Mouse (Mus musculus): ENCODE measurements around the gene Dlg1.

The Dlg1 gene

DNA sequence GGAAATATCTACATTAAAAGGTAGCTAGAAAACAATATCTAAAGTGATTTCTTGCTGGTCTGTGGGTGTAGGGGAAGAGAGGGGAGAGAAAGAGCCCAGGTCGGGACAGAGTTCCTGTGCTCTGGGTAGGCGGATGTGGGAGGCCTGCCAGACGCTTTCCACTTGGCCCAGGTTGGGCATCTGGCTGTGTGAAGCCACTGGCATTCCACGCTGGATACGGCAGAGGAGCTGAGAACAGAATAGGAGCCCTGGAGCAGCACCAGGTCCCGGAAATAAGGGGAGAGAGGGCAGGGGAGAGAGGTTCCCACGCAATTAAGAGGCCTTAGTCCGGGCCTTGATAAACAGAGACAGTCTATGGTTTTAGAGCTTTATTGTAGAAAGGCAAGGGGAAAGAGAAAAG lies 77.0 kb downstream of the Dlg1 start:
- peak; percentile 57 for DNase-seq

DNA sequence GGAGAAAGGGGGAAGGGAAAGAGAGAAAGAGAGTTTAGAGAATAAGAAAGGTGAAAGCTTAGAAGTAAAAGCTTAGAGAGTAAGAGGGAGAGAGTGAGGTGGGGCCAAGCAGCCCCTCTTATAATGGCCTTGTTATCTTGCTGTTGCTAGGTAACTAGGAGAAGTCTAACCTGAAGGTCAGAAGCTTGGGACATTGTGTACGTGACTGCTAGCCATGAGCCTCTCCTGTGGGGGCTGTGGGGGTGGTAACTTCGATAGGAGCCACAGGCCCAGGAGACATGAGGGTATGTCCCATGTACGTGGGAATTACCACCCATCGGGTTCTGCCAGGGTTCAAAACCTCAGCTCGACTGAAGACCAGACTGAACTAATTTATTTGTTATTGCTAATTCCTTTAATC lies 77.5 kb downstream of the Dlg1 start:
- DNase-seq: no peak

DNA sequence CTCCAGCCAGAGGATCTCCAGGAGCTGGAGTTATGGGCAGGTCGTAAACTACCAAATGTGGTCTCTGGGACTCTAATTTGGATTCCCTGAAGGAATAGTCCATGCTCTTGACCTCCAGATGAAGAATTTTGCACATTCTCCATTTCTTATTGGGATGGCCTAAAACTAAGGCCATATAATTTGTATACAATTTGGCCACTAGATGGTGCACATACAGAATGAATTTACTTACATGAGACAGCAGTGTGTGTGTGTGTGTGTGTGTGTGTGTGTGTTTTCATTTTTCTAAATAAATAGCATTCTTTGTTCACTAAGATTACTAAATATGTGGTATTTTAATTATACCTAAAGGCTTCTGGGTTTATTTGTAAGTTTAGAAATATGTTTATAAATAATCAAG lies 87.3 kb downstream of the Dlg1 start:
- DNase-seq: peak; percentile 42

DNA sequence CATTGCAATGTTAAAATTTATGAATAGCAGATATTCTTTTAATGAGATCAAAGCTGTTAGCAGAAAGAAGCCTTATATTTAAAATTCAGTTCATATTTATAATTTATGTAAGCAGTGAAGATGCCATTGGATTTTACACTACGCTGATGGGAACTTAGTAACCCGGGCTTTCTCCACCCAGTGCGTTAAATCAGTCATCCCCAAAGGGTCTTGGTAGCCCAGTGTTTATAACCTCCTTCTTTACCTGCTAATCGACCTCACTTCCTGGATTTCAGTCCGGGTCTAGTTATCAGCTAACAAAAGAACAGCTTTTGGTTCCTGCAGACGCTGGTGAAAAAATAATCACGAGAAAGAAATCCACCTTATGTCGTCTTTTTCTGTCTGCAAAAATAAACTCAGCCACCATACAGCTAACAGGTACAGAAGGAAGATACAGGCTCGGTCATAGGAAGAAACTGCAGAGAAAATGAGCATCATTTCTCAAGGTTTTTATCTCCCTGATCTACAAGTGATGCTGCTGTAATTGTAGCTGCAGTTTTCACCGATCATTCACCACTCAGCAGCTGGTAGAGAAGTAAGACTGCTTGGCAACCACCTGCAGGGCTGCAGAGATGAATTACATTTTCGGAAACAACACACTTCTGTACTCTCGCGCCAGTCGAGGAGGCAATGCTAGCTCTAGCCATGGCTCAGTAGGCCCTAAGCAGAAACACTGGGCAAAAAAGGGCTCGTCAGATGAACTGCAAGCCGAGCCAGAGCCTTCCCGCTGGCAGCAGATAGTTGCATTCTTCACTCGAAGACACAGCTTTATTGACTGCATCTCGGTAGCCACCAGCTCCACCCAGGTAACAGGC lies 91.2 kb downstream of the Dlg1 start:
- DNase-seq: peak; percentile 70

DNA sequence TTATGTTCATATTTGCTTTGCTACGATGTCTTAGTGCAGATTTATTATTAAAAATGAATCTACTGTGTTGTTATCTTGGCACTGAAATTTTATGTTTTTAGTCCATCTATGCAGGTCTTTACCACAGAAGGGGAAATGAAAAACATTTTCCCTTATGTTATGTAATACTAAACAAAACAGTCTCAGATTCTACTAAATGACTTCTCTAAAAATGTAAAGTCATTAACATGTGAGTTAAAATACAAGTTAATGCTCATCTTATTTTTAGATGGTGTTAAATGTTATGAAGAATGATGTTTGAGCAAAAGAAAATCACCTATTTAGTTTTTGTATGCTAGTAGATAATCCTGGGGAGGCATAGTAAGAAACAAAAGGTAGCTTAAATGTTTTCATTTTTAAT lies 91.8 kb downstream of the Dlg1 start:
- DNase-seq: no peak

DNA sequence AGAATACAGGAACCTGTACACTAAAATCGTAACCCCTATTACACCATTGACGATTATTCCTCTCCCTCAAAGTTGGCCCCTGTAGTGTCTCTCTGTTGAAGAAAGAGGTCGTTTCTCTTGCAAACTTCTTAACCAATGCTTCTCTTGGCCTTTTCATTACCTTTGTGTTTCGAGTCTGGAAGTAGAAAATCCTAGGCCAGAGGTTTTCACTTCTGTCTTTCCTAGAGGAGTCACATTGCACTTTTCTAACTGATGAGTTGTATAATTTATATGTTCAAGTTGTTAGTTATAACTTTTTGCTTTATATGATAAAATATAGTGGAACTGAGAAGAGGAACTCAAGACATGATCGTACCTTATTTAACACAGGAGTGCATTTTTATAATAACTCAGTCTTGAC lies 93.2 kb downstream of the Dlg1 start:
- no peak for DNase-seq

DNA sequence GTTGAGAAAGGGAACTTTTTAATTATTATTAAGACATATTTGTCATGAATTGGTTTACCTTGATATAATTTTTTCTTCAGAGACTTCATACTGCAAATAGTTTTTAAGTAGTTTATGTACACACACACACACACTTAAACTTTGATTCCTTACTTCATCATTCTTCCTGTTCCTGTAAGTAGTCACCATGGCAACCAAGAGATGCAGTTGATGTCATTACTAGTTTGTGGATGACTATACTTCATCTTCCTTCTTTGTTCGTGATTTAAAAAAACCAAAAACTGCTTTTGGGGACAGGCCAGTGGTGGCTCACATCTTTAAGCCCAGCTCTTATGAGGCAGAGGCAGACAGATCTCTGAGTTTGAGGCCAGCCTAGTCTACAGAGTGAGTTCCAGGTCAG lies 94.4 kb downstream of the Dlg1 start:
- DNase-seq: no peak

DNA sequence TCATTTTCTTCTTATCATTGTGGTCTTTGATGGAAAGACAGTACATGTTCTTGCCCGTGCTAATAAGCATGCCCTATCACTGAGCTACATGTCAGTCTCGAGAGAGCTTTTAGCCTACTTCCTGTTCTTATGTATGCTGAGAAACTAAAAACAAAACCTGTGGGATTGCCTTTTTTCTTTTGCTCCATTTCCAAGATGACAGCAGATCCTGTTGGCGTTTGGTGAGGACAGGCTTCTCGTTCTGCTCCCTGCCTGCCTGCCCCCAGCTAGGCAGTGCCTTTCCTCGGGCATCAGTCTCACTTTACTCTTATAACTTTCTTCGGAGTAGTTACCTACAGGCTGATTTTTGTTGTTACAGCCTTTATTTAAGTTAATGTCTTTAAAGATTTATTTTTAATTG lies 96.2 kb downstream of the Dlg1 start:
- no peak for DNase-seq

DNA sequence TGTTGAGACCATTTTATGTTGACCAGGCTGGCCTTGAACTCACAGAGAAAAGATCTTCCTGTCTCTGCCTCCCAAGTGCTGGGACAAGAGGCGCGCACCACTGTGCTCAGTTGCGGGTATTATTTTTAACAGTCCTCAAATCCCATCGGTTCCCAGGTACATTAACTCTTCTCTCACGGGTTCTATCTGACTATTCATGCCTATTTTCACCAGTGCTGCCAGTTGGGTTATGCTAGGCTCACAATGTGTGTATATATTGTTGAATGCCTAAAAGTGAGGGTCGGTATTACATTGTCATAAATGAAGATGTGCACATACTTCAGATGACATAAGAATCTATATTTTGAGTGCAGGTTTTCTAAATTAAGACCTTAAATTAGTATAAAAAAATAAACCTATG lies 103.1 kb downstream of the Dlg1 start:
- DNase-seq: no peak

DNA sequence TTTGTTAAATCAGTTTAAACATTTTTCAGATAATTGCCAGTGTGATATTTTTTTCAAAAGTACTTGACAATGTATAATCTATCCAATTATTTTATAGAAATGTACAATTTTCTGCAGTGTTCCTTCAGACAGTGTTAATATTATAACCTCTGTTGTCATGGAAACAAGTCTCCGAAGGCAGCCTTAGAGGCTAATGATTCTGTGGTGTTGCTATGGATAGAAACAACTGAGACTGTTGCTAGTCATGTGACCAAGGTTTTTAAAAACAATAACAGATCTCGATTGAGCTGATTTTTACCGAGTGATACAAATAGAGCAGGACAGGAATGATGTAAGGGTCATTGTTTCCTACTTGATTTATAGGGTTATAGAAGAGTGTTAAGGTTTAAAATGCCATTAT lies 103.5 kb downstream of the Dlg1 start:
- no peak for DNase-seq

DNA sequence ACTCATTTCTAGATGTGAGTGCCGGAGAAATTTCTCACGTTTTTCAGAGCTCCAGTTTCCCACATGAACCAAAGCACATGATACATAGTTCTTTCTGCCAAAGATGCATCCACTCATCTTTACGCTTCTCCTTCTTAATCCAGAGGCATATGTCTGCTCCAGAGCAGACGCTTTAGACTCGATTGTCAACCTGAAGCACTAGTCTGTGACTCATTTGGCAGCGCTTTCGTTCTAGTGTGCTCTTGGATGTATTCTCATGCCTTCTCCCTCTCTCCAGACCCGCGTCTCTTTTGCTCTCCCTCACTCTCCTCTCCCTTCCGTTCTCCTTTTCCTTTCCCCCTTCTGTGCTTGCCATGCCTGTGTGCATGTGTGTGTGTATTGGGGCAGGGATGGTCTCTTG lies 112.7 kb downstream of the Dlg1 start:
- no peak for DNase-seq

DNA sequence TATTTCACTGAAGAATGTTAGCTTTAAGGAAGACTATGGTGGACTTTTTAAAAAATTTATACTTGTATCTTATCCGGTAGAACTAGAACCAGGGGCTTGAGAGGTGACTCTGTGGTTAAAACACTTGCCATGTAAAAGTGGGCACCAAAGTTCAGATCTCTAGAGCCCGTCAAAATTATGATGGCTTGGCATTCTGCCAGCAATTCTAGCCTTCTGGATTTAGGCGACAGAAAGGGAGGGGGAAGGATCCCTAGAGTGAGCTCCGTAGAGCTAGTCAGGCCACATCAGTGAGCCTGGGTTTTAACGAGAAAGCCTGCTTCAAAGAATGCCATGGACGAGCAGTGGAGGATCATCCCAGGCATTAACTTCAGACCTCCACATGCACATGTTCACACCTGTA lies 117.8 kb downstream of the Dlg1 start:
- DNase-seq: no peak

DNA sequence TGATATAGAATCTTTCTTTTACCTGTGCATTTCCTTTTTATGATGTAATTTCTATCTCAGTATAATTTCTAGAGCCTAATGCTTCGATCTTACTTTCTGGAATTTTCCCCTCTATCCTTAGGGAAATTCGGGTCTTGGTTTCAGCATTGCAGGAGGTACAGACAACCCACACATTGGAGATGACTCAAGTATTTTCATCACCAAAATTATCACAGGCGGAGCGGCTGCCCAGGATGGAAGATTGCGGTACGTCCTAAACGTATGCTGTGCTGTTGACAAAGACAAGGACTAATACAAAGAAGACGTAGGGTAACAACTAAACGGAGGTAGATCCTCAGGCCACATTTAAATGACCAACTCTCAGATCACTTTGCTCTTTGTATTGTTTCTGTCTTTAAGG lies 126.8 kb downstream of the Dlg1 start:
- no peak for DNase-seq

DNA sequence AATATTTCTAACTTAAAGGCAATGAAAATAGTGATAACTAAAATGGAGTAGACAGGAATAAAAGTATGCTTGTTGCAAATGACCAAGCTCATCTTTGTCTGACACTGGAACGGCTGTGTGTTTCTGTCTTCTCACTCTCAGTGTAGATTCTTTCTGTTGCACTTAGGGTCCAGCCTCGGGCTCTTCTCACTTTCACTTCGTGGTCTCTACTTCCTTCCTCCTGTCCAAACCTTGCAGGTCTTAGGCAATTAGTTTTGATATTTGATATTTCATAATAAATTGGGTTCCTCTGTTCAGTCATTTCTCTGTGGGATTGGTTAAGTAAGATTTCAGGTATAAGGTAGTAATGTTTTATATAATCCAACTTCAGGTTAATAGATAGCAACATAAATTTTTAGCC lies 140.4 kb downstream of the Dlg1 start:
- no peak for DNase-seq

DNA sequence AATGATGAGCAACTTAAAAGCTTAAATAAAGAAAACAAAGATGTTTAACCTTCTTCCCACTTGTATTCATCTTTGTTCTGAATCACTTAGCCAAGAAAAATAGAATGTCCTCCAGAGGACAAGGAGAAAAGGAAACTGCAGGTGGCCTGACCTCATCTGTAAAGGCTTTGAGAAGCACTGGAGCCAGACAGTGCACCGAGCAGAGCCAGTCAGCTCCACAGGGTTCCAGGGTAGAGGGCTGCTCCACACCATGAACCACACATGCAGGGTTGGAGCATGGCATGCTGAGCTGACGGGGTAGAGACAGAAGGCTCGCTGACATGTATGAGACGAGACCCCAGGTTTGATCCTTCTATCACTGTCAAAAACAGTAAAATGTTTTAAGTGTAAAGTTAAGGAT lies 162.8 kb downstream of the Dlg1 start:
- DNase-seq: no peak

DNA sequence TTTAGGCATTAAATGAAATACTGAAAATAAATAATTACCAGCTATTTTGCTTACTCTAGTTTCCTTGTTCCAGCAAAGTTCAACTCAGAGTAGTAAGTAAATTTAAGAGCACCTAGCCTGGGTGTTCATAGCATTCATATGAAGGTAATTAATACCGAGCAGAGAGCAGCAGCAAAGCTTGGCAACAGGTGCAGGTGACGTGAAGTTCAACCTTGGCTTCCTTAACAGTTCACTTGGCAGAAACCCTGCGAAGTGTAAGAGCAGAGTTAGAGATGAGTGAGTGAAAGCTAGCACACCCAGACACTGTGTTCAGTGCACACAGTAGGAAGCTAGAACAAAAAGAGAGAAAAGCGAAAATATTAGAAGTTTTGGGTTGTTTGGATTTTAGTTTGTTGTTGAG lies 167.5 kb downstream of the Dlg1 start:
- DNase-seq: no peak

DNA sequence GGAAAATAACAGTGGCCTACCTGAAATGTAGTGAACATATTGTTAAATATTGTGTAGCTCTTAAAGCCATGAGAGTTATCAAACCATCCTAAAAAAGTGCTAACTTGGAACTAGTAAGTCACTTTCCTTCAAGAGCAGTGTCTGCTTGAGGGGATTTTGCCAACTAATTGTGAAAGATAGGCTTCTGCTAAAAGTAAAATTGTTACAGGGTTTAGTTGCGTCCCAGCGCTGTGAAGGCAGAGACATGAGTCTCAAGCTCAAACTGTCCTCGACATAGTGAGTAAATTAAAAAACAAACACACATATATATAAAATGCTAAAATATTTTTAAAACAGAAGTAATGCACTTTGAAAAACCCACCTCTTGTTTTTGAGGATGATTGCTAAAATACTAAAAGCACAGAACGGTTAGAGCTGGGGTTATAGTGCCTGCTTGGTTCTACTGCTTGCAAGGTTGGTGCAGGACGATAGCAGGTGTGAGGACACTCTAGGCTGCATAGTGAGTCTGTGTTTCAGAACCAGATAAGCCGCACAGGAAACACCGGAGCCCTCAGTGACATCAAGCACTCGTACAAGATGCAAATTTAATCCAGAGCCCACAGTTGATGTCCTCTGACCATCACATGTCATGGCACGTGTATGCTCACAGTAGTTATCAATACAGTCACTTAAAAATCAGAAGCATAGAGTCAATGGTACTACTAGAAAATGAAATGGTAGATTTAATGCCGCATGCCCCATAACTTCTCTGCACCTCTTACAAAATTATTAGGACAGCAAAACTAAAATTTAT lies 169.6 kb downstream of the Dlg1 start:
- DNase-seq: no peak

DNA sequence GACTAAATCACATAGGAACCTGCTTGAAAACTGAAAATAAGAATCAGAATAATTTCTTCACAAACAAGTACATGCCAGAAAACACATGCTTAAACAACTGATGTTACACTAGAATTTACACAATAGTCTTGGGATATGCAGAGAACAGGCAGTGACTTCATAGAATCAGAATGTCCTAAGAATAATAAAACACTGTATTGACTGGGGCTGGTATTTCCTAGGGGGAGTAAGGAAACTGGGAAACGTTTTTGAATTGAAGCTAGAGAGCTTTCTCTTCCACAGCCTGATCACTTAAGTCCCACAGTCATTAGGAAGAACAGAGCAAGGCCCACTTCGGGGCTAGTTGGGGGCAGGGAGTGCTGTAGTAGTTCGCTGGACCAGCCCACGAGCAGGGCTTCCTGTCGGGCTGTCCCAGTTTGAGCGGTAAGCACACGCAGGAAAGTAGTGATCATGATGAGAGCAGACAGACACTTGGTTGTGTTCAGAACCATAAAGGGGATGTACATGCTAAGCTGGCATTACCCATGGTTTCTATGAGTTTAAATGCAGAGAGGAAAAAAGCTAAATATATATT lies 170.9 kb downstream of the Dlg1 start:
- DNase-seq: no peak

DNA sequence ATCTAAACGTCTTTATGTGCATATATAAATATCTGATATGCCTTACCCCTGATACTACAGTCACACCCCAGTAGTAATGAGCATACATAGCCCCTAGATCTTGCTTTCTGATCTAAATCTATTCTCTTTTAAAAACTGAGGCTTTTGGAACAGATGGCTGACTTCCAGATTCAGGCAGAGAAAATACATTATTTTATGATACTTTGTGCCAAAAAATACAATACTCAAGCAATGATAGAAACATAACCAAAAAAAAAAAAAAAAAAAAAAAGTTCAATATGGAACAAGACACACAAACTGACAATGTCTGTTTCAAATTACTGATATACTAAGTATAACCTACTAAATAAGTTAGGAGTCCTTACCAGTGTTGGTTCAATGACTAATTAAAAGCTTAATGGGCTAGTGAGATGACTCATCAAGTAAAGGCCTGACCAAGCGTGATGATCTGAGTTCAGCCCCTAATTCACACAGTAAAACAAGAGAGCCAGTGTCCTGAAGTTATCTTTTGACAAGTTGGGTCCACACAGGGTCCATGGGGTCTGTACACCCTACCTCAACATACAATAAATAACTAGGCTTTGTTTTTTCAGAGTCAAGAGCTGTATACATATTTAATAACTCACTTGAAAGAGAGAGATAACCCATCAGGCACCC lies 171.5 kb downstream of the Dlg1 start:
- DNase-seq: no peak

DNA sequence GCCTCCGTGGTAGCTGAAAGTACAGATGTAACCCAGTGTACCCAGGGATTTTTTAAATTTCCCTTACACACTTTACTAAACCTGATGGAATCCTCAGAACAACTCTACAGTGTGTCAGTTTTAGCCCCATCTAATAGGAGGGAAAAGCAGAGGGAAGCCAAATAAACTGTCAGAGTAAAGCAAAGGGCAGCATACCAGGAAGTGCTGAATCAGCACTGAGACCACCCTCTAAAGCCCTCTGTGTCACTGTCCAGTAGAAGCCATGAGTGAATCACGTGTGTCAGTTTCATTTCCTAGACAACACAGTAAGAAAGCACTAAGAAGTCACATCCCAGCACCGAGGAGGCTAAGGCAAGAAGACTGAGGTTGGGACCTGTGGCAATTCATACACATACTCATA lies 174.1 kb downstream of the Dlg1 start:
- DNase-seq: no peak

DNA sequence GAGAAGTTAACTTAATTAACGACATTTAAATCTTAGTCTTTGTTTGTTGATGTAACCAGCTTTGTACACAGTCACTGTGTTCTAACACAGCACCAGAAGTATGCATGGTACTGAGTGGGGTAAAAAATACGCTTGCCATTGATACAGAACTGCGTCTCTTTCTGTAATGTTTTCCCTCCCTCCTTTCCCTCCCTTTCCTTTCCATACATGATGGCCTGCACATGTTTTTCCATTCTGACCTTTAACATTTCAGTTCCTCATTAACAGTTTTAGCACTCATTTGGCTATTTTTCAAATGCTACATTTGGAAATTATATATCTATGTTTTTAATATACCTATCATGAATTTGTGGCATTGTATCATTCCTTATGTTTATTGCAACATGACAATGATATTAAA lies 181.0 kb downstream of the Dlg1 start:
- DNase-seq: no peak

DNA sequence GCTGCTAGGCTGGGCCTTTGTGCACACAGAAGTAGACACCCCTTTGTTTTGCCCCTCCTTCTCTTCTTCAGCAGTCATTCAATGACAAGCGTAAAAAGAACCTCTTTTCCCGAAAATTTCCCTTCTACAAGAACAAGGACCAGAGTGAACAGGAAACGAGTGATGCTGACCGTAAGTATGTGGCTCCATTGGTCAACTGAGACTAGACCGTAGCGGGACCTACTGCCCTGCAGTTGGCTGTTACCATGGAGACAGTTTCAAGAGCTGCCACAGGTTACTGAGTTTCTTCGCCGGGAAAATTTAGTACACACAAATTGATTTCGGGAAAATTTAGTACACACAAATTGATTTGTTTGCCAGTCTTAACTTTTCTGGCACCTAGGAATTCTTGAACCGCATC lies 183.5 kb downstream of the Dlg1 start:
- no peak for DNase-seq

DNA sequence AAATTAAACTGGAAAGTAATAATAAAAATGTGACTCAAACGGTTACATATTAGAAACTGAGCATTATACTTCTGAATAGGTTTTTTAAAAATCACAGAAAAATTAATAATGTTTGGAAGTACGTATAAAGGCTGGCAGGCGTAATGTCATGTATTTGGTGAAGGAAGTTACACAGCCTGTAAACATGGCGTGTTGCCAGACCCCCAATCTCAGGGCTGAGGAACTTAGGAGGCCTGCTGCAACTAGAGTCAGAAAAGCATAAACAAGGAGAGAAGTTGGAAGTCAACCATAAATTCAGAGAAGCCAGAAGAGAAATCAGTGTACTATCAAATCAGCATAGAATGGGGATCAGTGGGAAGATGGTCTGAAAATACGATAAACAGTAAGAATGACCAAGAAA lies 200.7 kb downstream of the Dlg1 start:
- DNase-seq: no peak

DNA sequence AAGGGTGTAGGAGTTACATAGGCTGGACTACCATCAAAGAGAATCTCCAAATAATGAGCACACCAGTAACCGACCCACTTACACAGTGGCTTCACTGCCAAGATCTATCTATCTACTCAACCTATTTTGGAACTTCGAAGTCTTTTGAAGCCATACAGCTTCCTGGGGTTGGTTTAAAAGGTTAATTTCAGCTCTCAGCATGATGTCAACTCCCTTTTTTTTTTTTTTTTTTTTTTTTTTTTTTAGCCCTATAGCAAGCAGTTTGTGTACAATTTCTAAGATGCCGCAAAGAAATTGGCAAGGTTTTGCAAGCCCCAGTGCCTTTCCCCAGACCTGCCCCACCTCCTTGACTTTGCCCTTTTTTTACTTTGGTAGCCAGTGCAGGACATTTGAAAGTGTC lies 202.0 kb downstream of the Dlg1 start:
- no peak for DNase-seq
